16 mouse cellular contexts compared by ENCODE assay signal in the genomic region with DNA sequence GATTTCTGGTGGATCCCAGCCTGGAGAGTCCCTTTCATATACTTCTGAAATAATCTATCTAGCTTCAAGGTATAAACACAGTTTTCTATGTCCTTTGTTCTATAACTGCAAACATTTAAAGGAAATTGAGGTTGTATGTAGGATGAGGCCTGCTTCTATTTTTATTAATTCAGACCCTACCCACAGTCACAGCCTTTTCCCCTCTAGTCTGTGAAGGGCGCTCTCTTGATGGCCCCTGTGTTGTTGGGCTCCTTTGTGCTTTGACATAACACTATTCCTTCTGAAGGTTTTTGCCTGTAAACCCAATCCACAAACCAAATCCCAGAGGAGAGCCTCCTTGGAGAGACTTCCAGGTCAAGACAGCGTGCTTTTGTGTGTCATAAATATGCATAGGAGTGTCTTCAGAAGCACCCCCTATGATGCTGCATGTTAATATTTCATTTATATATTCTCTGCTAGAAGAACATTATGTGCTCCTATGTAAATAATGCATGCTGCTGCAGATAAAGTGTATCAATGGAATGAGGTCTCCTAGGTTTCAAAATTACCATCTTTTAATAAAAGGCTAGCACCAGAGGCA.
DNase-seq lines count a peak whose midpoint lies in the region; ATAC-seq and TF ChIP-seq lines count a peak whose summit lies in the region.
"Had no signal": no experiment of that assay in that cellular context is flagged by ENCODE, and none has a peak within 500 bp of the region (broad histone marks: within the 10 kb centered on the region; RNA-seq: fewer than 3 reads in every experiment).

No protein-coding gene starts in this region.

- no peaks in the 10 kb centered on the region for H3K9me3 ChIP-seq in kidney, postnatal 0 days (replicated peaks; ENCODE audit: low read length)
- H3K9me3 ChIP-seq in hindbrain, embryonic 13.5 days: no peaks in the 10 kb centered on the region
- no peaks in the 10 kb centered on the region for H3K9me3 ChIP-seq in midbrain, embryonic 16.5 days (replicated peaks; ENCODE audit: control insufficient read depth, low read length, poor library complexity, severe bottlenecking)

- H3K9ac ChIP-seq in heart, adult 2 months (ENCODE audit: low read depth, low read length): no peak overlapping the region
- no peak overlapping the region for H3K9ac ChIP-seq in kidney, postnatal 0 days (ENCODE audit: low read depth, low read length)
- H3K9ac ChIP-seq in hindbrain, embryonic 13.5 days: no peak overlapping the region
- H3K9ac ChIP-seq in midbrain, embryonic 16.5 days (ENCODE audit: low read depth, low read length): no peak overlapping the region

- H3K27ac ChIP-seq in heart, adult 2 months: peak overlapping the region; percentile 52
- H3K27ac ChIP-seq in kidney, postnatal 0 days: peak overlapping the region; percentile 21; the same call in 1 of the 2 replicates
- peak overlapping the region; percentile 56 for H3K27ac ChIP-seq in hindbrain, embryonic 13.5 days
- H3K27ac ChIP-seq in midbrain, embryonic 16.5 days (ENCODE audit: low read length): peak overlapping the region; percentile 73
- H3K27ac ChIP-seq: left cerebral cortex, adult 2 months had no signal

- 60% methylated on average over 2 of the region's 2 CpGs for WGBS in heart, adult 2 months
- WGBS in kidney, postnatal 0 days: 71% methylated on average over 2 of the region's 2 CpGs
- WGBS in hindbrain, embryonic 13.5 days: 74% methylated on average over 2 of the region's 2 CpGs
- 50% methylated on average over 2 of the region's 2 CpGs for WGBS in midbrain, embryonic 16.5 days

- no peak for TF ChIP-seq EP300 in heart, adult 2 months (IDR thresholded peaks at IDR 0.05; ENCODE audit: insufficient read depth, low read depth, low read length)

- H3K4me1 ChIP-seq in heart, adult 2 months (ENCODE audit: control insufficient read depth, insufficient read depth, low read length): peaks cover 4% of the 10 kb centered on the region
- no peaks in the 10 kb centered on the region for H3K4me1 ChIP-seq in kidney, postnatal 0 days (replicated peaks; ENCODE audit: insufficient read depth, low read length)
- H3K4me1 ChIP-seq in hindbrain, embryonic 13.5 days (replicated peaks): 0 out of 2 replicates have a peak, but pooled peaks cover 5% of the 10 kb centered on the region
- H3K4me1 ChIP-seq in midbrain, embryonic 16.5 days (ENCODE audit: control insufficient read depth, insufficient read depth, low read length): 0 out of 2 replicates have a peak, but pooled peaks cover 3% of the 10 kb centered on the region

- H3K79me2 ChIP-seq in heart, adult 2 months (replicated peaks; ENCODE audit: control insufficient read depth, insufficient read depth, low read length): no peaks in the 10 kb centered on the region

- no peak overlapping the region for H3K4me2 ChIP-seq in kidney, postnatal 0 days (ENCODE audit: low read length)
- no peak overlapping the region for H3K4me2 ChIP-seq in hindbrain, embryonic 13.5 days
- H3K4me2 ChIP-seq in midbrain, embryonic 16.5 days (ENCODE audit: low read length): no peak overlapping the region

- H3K36me3 ChIP-seq in heart, adult 2 months (ENCODE audit: control insufficient read depth, insufficient read depth, low read length): peaks cover 7% of the 10 kb centered on the region
- H3K36me3 ChIP-seq in kidney, postnatal 0 days (ENCODE audit: insufficient read depth, low read length): no peaks in the 10 kb centered on the region
- H3K36me3 ChIP-seq in hindbrain, embryonic 13.5 days: no peaks in the 10 kb centered on the region
- no peaks in the 10 kb centered on the region for H3K36me3 ChIP-seq in midbrain, embryonic 16.5 days (ENCODE audit: control insufficient read depth, insufficient read depth, low read length)

- intact Hi-C loops in heart, adult 2 months (cut with DNase I): no loop called here
- intact Hi-C loops in heart, postnatal 25 days (cut with DNase I): no loop called here

- no peak for DNase-seq in heart, adult 2 months
- no peak for DNase-seq in heart, postnatal 25 days (ENCODE audit: low spot score)
- DNase-seq in kidney, postnatal 0 days (ENCODE audit: low spot score): no peak
- DNase-seq in kidney, adult 9 months: no peak
- DNase-seq in right cerebral cortex, adult 18-20 months: no peak
- DNase-seq in cerebellum, postnatal 10 days: no peak
- DNase-seq: cerebellum, adult 2 months; gastrocnemius, postnatal 14 days; heart, postnatal 14 days; kidney, adult 18-20 months; spleen, adult 18-20 months had no signal

- H3K27me3 ChIP-seq in heart, adult 2 months (ENCODE audit: control insufficient read depth, insufficient read depth, low read length): no peaks in the 10 kb centered on the region
- no peaks in the 10 kb centered on the region for H3K27me3 ChIP-seq in kidney, postnatal 0 days (ENCODE audit: insufficient read depth, low read length)
- no peaks in the 10 kb centered on the region for H3K27me3 ChIP-seq in hindbrain, embryonic 13.5 days
- no peaks in the 10 kb centered on the region for H3K27me3 ChIP-seq in midbrain, embryonic 16.5 days (ENCODE audit: control insufficient read depth, insufficient read depth, low read depth, low read length)
- H3K27me3 ChIP-seq: Patski had no signal

- no peak overlapping the region for H3K4me3 ChIP-seq in heart, adult 2 months
- no peak overlapping the region for H3K4me3 ChIP-seq in kidney, postnatal 0 days (replicated peaks; ENCODE audit: low read depth, low read length)
- H3K4me3 ChIP-seq in hindbrain, embryonic 13.5 days: no peak overlapping the region
- H3K4me3 ChIP-seq in midbrain, embryonic 16.5 days (ENCODE audit: low read depth, low read length): no peak overlapping the region
- H3K4me3 ChIP-seq: left cerebral cortex, adult 2 months had no signal

- no peak for ATAC-seq in kidney, postnatal 0 days (replicated peaks; ENCODE audit: low FRiP score, low read depth)
- ATAC-seq in hindbrain, embryonic 13.5 days (ENCODE audit: low FRiP score): peak; percentile 17; the same call in 1 of the 2 replicates
- ATAC-seq in midbrain, embryonic 16.5 days: peak; percentile 90
- ATAC-seq: forebrain, embryonic 16.5 days; Patski had no signal

- TF ChIP-seq POLR2A in heart, adult 2 months (IDR thresholded peaks at IDR 0.05; ENCODE audit: insufficient read depth, low read depth, low read length): no peak

- TF ChIP-seq CTCF in heart, adult 2 months (IDR thresholded peaks at IDR 0.05): no peak
- TF ChIP-seq CTCF in kidney, postnatal 0 days (IDR thresholded peaks at IDR 0.05; ENCODE audit: low read depth): no peak

Comparison
In these comparisons a context has a peak if more than half of its experiments do, and no peak if none do; other contexts are left out.
1. H3K27ac ChIP-seq: peak in every context shown above with its lines; median percentile 73 in midbrain, embryonic 16.5 days; 56 in hindbrain, embryonic 13.5 days; 52 in heart, adult 2 months; 21 in kidney, postnatal 0 days.